Mouse (Mus musculus) spleen, adult 2 months (tissue): Measurements from ENCODE around the gene Disp1. TPM values are rescaled to one million over a fixed set of nuclear protein-coding genes. Genes with fewer than 3 reads are reported as not detected.

Source experiments
- DNase-seq, 2 experiments: peaks; one replicate each; pipeline versions ENCODE4 v3.0.0 to v3.0.0-alpha.2; 2012 to 2021; ENCODE audit warnings: low spot score in 2 of 2, low read depth in 1 of 2
- H3K27ac ChIP-seq: fragments of 200-500 bp; 2 replicates; pipeline ENCODE4 v1.5.1; 2012; ENCODE audit warnings: low read length, inconsistent platforms; ENCODE audit not compliant: insufficient read depth
- H3K27me3 ChIP-seq: fragments of 200-500 bp; 2 replicates; pipeline ENCODE4 v1.6.1; 2012; ENCODE audit warnings: mild to moderate bottlenecking, moderate library complexity, low read length, inconsistent platforms; ENCODE audit not compliant: control insufficient read depth, insufficient read depth
- H3K36me3 ChIP-seq: fragments of 200-500 bp; 2 replicates; pipeline ENCODE4 v1.6.1; 2012; ENCODE audit warnings: mild to moderate bottlenecking, low read length, inconsistent platforms; ENCODE audit not compliant: control insufficient read depth, insufficient read depth
- H3K4me1 ChIP-seq: fragments of 200-500 bp; 2 replicates; pipeline ENCODE4 v1.6.1; 2011; ENCODE audit warnings: inconsistent platforms; ENCODE audit not compliant: control insufficient read depth, insufficient read depth, insufficient read length
- H3K4me3 ChIP-seq: fragments of 200-500 bp; 2 replicates; pipeline ENCODE4 v1.5.1; 2011; ENCODE audit warnings: mild to moderate bottlenecking, inconsistent platforms; ENCODE audit not compliant: insufficient read depth, insufficient read length; ENCODE audit errors: extremely low read depth
- CTCF ChIP-seq: fragments of 200-500 bp; IDR thresholded peaks from 2 replicates; pipeline ENCODE4 v1.5.1; 2011; ENCODE audit warnings: mild to moderate bottlenecking, inconsistent platforms; ENCODE audit not compliant: insufficient read depth, insufficient read length, insufficient replicate concordance; ENCODE audit errors: extremely low read depth
- POLR2A ChIP-seq: fragments of 200-500 bp; IDR thresholded peaks from 2 replicates; pipeline ENCODE4 v1.6.1; 2011; ENCODE audit warnings: low read depth, low read length, inconsistent platforms
- WGBS: fragments of 180-500 bp; shearing (Covaris S2); methylation state at CpG from one replicate; pipeline ENCODE4 v1.1.7; 2018; 5-methylcytosine and 5-hydroxymethylcytosine counted together
- polyA plus RNA-seq: library from polyadenylated mRNA; depleted of rRNA; stranded (reverse); fragments of >200 nt; gene quantifications from 2 replicates; pipeline ENCODE4 v1.2.3, GENCODE M21; 2012

Gene Disp1
- polyA plus RNA-seq, 1 experiment = 8.5 TPM

GRCm38 (mm10) chr1:183227469-183227868 is 6.1 kb upstream of the Disp1 start:
- no peak for TF ChIP-seq POLR2A
- TF ChIP-seq CTCF = no peak
- DNase-seq = no peak
- Histone ChIP-seq H3K36me3 (no peaks in the 10 kb centered on the region), H3K4me3 (no peak overlapping the region), H3K27ac (no peak overlapping the region), H3K4me1 (no peaks in the 10 kb centered on the region), H3K27me3 (no peaks in the 10 kb centered on the region)
- WGBS = 84% methylated on average over 7 of the region's 7 CpGs

GRCm38 (mm10) chr1:183219021-183219420 is 2.3 kb downstream of the Disp1 start:
- no peak for DNase-seq
- Histone ChIP-seq H3K4me1 (peaks cover 5% of the 10 kb centered on the region), H3K36me3 (no peaks in the 10 kb centered on the region), H3K27me3 (no peaks in the 10 kb centered on the region), H3K27ac (no peak overlapping the region), H3K4me3 (no peak overlapping the region)
- TF ChIP-seq POLR2A (no peak), CTCF (no peak)
- 86% methylated on average over 6 of the region's 6 CpGs for WGBS

- H3K4me3 ChIP-seq = no peak overlapping the region
- TF ChIP-seq CTCF (no peak), POLR2A (no peak)
- 91% methylated on average over 4 of the region's 4 CpGs for WGBS
These were observed 4.6 kb downstream of the Disp1 start for GRCm38 (mm10) chr1:183216691-183217090.

GRCm38 (mm10) chr1:183215706-183216105 is 5.6 kb downstream of the Disp1 start:
- H3K27ac ChIP-seq = no peak overlapping the region
- no peak for DNase-seq
- H3K36me3 ChIP-seq = no peaks in the 10 kb centered on the region
- TF ChIP-seq CTCF (no peak), POLR2A (no peak)
- no peak overlapping the region for H3K4me3 ChIP-seq
- H3K4me1 ChIP-seq = peaks cover 2% of the 10 kb centered on the region; the same call in 1 of the 2 replicates
- WGBS = 93% methylated on average over 6 of the region's 6 CpGs
- no peaks in the 10 kb centered on the region for H3K27me3 ChIP-seq

More at GRCm38 (mm10) chr1:183216691-183217090, 4.6 kb downstream of the Disp1 start:
- H3K27ac ChIP-seq = no peak overlapping the region
- H3K27me3 ChIP-seq = no peaks in the 10 kb centered on the region
- no peak for DNase-seq
- no peaks in the 10 kb centered on the region for H3K36me3 ChIP-seq
- peaks cover 5% of the 10 kb centered on the region for H3K4me1 ChIP-seq

- no peaks in the 10 kb centered on the region for H3K27me3 ChIP-seq
- no peak overlapping the region for H3K4me3 ChIP-seq
- no peaks in the 10 kb centered on the region for H3K36me3 ChIP-seq
- WGBS = 79% methylated on average over 6 of the region's 6 CpGs
- TF ChIP-seq CTCF (no peak), POLR2A (no peak)
- no peak overlapping the region for H3K27ac ChIP-seq
- H3K4me1 ChIP-seq = no peaks in the 10 kb centered on the region
- DNase-seq = no peak
These were observed 7.5 kb downstream of the Disp1 start for GRCm38 (mm10) chr1:183213850-183214249.

- no peaks in the 10 kb centered on the region for H3K36me3 ChIP-seq
- DNase-seq = no peak
- TF ChIP-seq CTCF (no peak), POLR2A (no peak)
These were observed 8.5 kb downstream of the Disp1 start for GRCm38 (mm10) chr1:183212757-183213211.

GRCm38 (mm10) chr1:183210115-183210514 is 11.2 kb downstream of the Disp1 start:
- H3K27me3 ChIP-seq = no peaks in the 10 kb centered on the region
- no peak for TF ChIP-seq POLR2A
- no peak for TF ChIP-seq CTCF
- no peak overlapping the region for H3K27ac ChIP-seq
- H3K4me1 ChIP-seq = no peaks in the 10 kb centered on the region
- no peak overlapping the region for H3K4me3 ChIP-seq
- DNase-seq = no peak
- WGBS = 90% methylated on average over 8 of the region's 8 CpGs
- H3K36me3 ChIP-seq = no peaks in the 10 kb centered on the region

More at GRCm38 (mm10) chr1:183212757-183213211, 8.5 kb downstream of the Disp1 start:
- Histone ChIP-seq H3K27ac (no peak overlapping the region), H3K27me3 (no peaks in the 10 kb centered on the region), H3K4me3 (no peak overlapping the region), H3K4me1 (no peaks in the 10 kb centered on the region)
- WGBS = 84% methylated on average over 6 of the region's 6 CpGs

GRCm38 (mm10) chr1:183207623-183208022 is 13.7 kb downstream of the Disp1 start:
- TF ChIP-seq CTCF (no peak), POLR2A (no peak)
- H3K27ac ChIP-seq = no peak overlapping the region
- H3K27me3 ChIP-seq = no peaks in the 10 kb centered on the region
- no peak overlapping the region for H3K4me3 ChIP-seq
- WGBS = 89% methylated on average over 6 of the region's 6 CpGs
- H3K36me3 ChIP-seq = no peaks in the 10 kb centered on the region
- H3K4me1 ChIP-seq = no peaks in the 10 kb centered on the region
- DNase-seq = no peak
